Mouse (Mus musculus) midbrain, embryonic 16.5 days (tissue): ENCODE measurements around the gene Ulk4. TPM values are rescaled to one million over a fixed set of nuclear protein-coding genes. Genes with fewer than 3 reads are reported as not detected.

Experiments
- ATAC-seq: fragments of 200-750 bp; cut with Nextera tagmentation; 2 replicates; pipeline ENCODE4 v1.8.0; 2017; ENCODE audit warnings: moderate TSS enrichment
- H3K27ac ChIP-seq: fragments of 300-500 bp; sonication (generic); 2 replicates; pipeline ENCODE4 v1.5.1; 2014; ENCODE audit warnings: mild to moderate bottlenecking, low read length, mixed read lengths
- H3K27me3 ChIP-seq: fragments of 300-500 bp; sonication (generic); 2 replicates; pipeline ENCODE4 v1.6.1; 2014; ENCODE audit warnings: low read depth, low read length, mixed read lengths; ENCODE audit not compliant: control insufficient read depth, insufficient read depth
- H3K36me3 ChIP-seq: fragments of 300-500 bp; sonication (generic); 2 replicates; pipeline ENCODE4 v1.6.1; 2014; ENCODE audit warnings: mild to moderate bottlenecking, low read length, moderate library complexity, mixed read lengths; ENCODE audit not compliant: control insufficient read depth, insufficient read depth
- H3K4me1 ChIP-seq: fragments of 300-500 bp; sonication (generic); 2 replicates; pipeline ENCODE4 v1.6.1; 2014; ENCODE audit warnings: mild to moderate bottlenecking, low read length, mixed read lengths; ENCODE audit not compliant: control insufficient read depth, insufficient read depth
- H3K4me2 ChIP-seq: fragments of 300-500 bp; sonication (generic); 2 replicates; pipeline ENCODE4 v1.6.1; 2014; ENCODE audit warnings: mild to moderate bottlenecking, low read length, mixed read lengths
- H3K4me3 ChIP-seq: fragments of 300-500 bp; sonication (generic); 2 replicates; pipeline ENCODE4 v1.5.1; 2014; ENCODE audit warnings: low read depth, mild to moderate bottlenecking, low read length, moderate library complexity, mixed read lengths
- H3K9ac ChIP-seq: fragments of 300-500 bp; sonication (generic); 2 replicates; pipeline ENCODE4 v1.6.1; 2014; ENCODE audit warnings: low read depth, low read length, mixed read lengths
- H3K9me3 ChIP-seq: fragments of 300-500 bp; sonication (generic); replicated peaks from 2 replicates; pipeline ENCODE4 v1.6.1; 2014; ENCODE audit warnings: mild to moderate bottlenecking, low read length, mixed read lengths; ENCODE audit not compliant: control insufficient read depth, poor library complexity, severe bottlenecking
- WGBS: fragments of 180-500 bp; shearing (Covaris S2); extraction: QIAGEN DNeasy Blood & Tissue Kit; methylation state at CpG from one replicate; pipeline ENCODE4 v1.1.7; 2014; 5-methylcytosine and 5-hydroxymethylcytosine counted together
- polyA plus RNA-seq: library from polyadenylated mRNA; unstranded; fragments of >200 nt; fragmentation: Nextera tagmentation; extraction: Ambion mirVana; gene quantifications from 2 replicates; pipeline ENCODE4 v1.2.1, GENCODE M21; 2015

The Ulk4 gene
- polyA plus RNA-seq, 1 experiment from 2014 or later, result 112 TPM

GRCm38 (mm10) chr9:120963104-120963503 lies 313.9 kb downstream of the Ulk4 start:
- WGBS, result 93% methylated on average over 4 of the region's 4 CpGs
- Histone ChIP-seq H3K4me2 (no peak overlapping the region), H3K27ac (peak overlapping the region; percentile 13), H3K9me3 (no peaks in the 10 kb centered on the region), H3K4me1 (peaks cover 4% of the 10 kb centered on the region), H3K9ac (no peak overlapping the region), H3K4me3 (no peak overlapping the region), H3K27me3 (no peaks in the 10 kb centered on the region), H3K36me3 (peaks cover 28% of the 10 kb centered on the region)
- ATAC-seq, result no peak

GRCm38 (mm10) chr9:120961969-120962700 lies 314.9 kb downstream of the Ulk4 start:
- H3K4me1 ChIP-seq, result peaks cover 4% of the 10 kb centered on the region
- peaks cover 38% of the 10 kb centered on the region for H3K36me3 ChIP-seq
- no peak overlapping the region for H3K4me2 ChIP-seq
- no peak for ATAC-seq
- WGBS, result 78% methylated on average over 3 of the region's 3 CpGs
- no peaks in the 10 kb centered on the region for H3K9me3 ChIP-seq
- no peaks in the 10 kb centered on the region for H3K27me3 ChIP-seq
- H3K27ac ChIP-seq, result peak overlapping the region; percentile 44
- H3K4me3 ChIP-seq, result no peak overlapping the region
- no peak overlapping the region for H3K9ac ChIP-seq

GRCm38 (mm10) chr9:120961466-120961865 lies 315.5 kb downstream of the Ulk4 start:
- no peaks in the 10 kb centered on the region for H3K27me3 ChIP-seq
- no peaks in the 10 kb centered on the region for H3K9me3 ChIP-seq
- H3K9ac ChIP-seq, result no peak overlapping the region
- WGBS, result 82% methylated on average over 3 of the region's 3 CpGs
- H3K4me2 ChIP-seq, result no peak overlapping the region
- H3K27ac ChIP-seq, result no peak overlapping the region
- H3K4me3 ChIP-seq, result no peak overlapping the region
- H3K4me1 ChIP-seq, result peaks cover 4% of the 10 kb centered on the region
- H3K36me3 ChIP-seq, result peaks cover 39% of the 10 kb centered on the region
- no peak for ATAC-seq

- H3K36me3 ChIP-seq, result peaks cover 43% of the 10 kb centered on the region
- H3K9me3 ChIP-seq, result no peaks in the 10 kb centered on the region
These were observed 316.4 kb downstream of the Ulk4 start for GRCm38 (mm10) chr9:120960611-120961010.

GRCm38 (mm10) chr9:120959225-120959624 lies 317.8 kb downstream of the Ulk4 start:
- no peaks in the 10 kb centered on the region for H3K9me3 ChIP-seq
- no peak for ATAC-seq
- no peaks in the 10 kb centered on the region for H3K27me3 ChIP-seq
- H3K36me3 ChIP-seq, result peaks cover 57% of the 10 kb centered on the region
- WGBS, result 88% methylated on average over 4 of the region's 4 CpGs
- H3K4me2 ChIP-seq, result no peak overlapping the region
- H3K4me3 ChIP-seq, result no peak overlapping the region
- H3K4me1 ChIP-seq, result peaks cover 4% of the 10 kb centered on the region; the same call in 1 of the 2 replicates
- no peak overlapping the region for H3K9ac ChIP-seq
- H3K27ac ChIP-seq, result no peak overlapping the region

More at GRCm38 (mm10) chr9:120960611-120961010, 316.4 kb downstream of the Ulk4 start:
- H3K4me2 ChIP-seq, result no peak overlapping the region
- H3K27ac ChIP-seq, result no peak overlapping the region
- WGBS, result 82% methylated on average over 4 of the region's 4 CpGs
- H3K9ac ChIP-seq, result no peak overlapping the region
- no peak overlapping the region for H3K4me3 ChIP-seq
- no peak for ATAC-seq
- H3K4me1 ChIP-seq, result peaks cover 4% of the 10 kb centered on the region
- H3K27me3 ChIP-seq, result no peaks in the 10 kb centered on the region

GRCm38 (mm10) chr9:120958560-120958959 lies 318.4 kb downstream of the Ulk4 start:
- H3K4me3 ChIP-seq, result no peak overlapping the region
- no peak overlapping the region for H3K9ac ChIP-seq
- peaks cover 4% of the 10 kb centered on the region; the same call in 1 of the 2 replicates for H3K4me1 ChIP-seq
- no peak overlapping the region for H3K27ac ChIP-seq
- no peak for ATAC-seq
- no peaks in the 10 kb centered on the region for H3K27me3 ChIP-seq
- 66% methylated on average over 6 of the region's 6 CpGs for WGBS
- no peak overlapping the region for H3K4me2 ChIP-seq
- H3K9me3 ChIP-seq, result no peaks in the 10 kb centered on the region
- H3K36me3 ChIP-seq, result peaks cover 63% of the 10 kb centered on the region

GRCm38 (mm10) chr9:120958051-120958450 lies 318.9 kb downstream of the Ulk4 start:
- 91% methylated on average over 5 of the region's 5 CpGs for WGBS
- ATAC-seq, result no peak
- H3K9ac ChIP-seq, result no peak overlapping the region
- peaks cover 68% of the 10 kb centered on the region for H3K36me3 ChIP-seq
- H3K4me1 ChIP-seq, result peaks cover 4% of the 10 kb centered on the region; the same call in 1 of the 2 replicates
- H3K27me3 ChIP-seq, result no peaks in the 10 kb centered on the region
- no peaks in the 10 kb centered on the region for H3K9me3 ChIP-seq
- no peak overlapping the region for H3K4me3 ChIP-seq
- H3K4me2 ChIP-seq, result no peak overlapping the region
- H3K27ac ChIP-seq, result no peak overlapping the region

- 86% methylated on average over 3 of the region's 3 CpGs for whole genome bisulfite sequencing
- Histone ChIP-seq H3K9ac (no peak overlapping the region), H3K27ac (no peak overlapping the region), H3K9me3 (no peaks in the 10 kb centered on the region), H3K27me3 (no peaks in the 10 kb centered on the region), H3K4me3 (no peak overlapping the region), H3K4me1 (peaks cover 16% of the 10 kb centered on the region), H3K4me2 (no peak overlapping the region), H3K36me3 (peaks cover 61% of the 10 kb centered on the region)
- no peak for ATAC-seq
These were observed 325.1 kb downstream of the Ulk4 start for GRCm38 (mm10) chr9:120951947-120952346.

- Histone ChIP-seq H3K4me3 (no peak overlapping the region), H3K9me3 (no peaks in the 10 kb centered on the region), H3K27ac (no peak overlapping the region), H3K9ac (no peak overlapping the region), H3K36me3 (peaks cover 52% of the 10 kb centered on the region), H3K4me1 (peaks cover 23% of the 10 kb centered on the region), H3K4me2 (no peak overlapping the region), H3K27me3 (no peaks in the 10 kb centered on the region)
- no peak for ATAC-seq
- 91% methylated on average over 12 of the region's 12 CpGs for WGBS
These were observed 326.2 kb downstream of the Ulk4 start for GRCm38 (mm10) chr9:120950761-120951160.
